Mouse (Mus musculus): ENCODE measurements around the gene Anxa7.

DNA sequence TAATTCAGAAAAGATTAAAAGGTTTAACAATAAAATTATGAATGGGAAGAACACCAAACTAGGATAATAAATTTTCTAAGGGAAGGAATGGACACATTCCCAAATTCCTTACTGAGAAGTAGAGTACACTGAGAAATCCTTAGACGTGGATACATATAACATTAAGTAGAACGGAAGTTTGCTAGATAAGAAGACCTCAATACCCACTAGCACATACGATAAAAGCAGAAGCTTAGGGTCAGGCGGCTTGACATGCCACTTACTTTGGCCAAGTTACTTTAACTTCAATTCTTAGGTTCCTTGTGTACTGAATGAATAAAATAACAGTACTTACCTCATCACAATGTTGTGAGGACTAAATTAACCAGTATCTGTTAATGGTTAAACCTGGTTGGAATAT lies 49.7 kb upstream of the Anxa7 start:
- TF ChIP-seq TBP (conservative IDR thresholded peaks at IDR 0.05; ENCODE audit: low read depth, low read length) = no peak
- TF ChIP-seq SMC3 (IDR thresholded peaks at IDR 0.05; ENCODE audit: low read depth, low read length) = no peak
- no peak for TF ChIP-seq MAX (IDR thresholded peaks at IDR 0.05; ENCODE audit: low read length)
- no peak for TF ChIP-seq POLR2A (IDR thresholded peaks at IDR 0.05; ENCODE audit: low read depth, low read length)
- no peak for TF ChIP-seq TCF12 (IDR thresholded peaks at IDR 0.05; ENCODE audit: low read depth, low read length)
- TF ChIP-seq EP300 (IDR thresholded peaks at IDR 0.05; ENCODE audit: low read length) = no peak
- TF ChIP-seq USF2 (conservative IDR thresholded peaks at IDR 0.05; ENCODE audit: low read depth, low read length) = no peak
- TF ChIP-seq ZMIZ1 (IDR thresholded peaks at IDR 0.05; ENCODE audit: low read depth, low read length) = no peak
- TF ChIP-seq ETS1 (conservative IDR thresholded peaks at IDR 0.05; ENCODE audit: low read depth, low read length) = no peak
- TF ChIP-seq E2F4 (IDR thresholded peaks at IDR 0.05; ENCODE audit: insufficient replicate concordance, low read depth, low read length) = no peak
- no peak for TF ChIP-seq RAD21 (IDR thresholded peaks at IDR 0.05; ENCODE audit: low read depth, low read length)
- TF ChIP-seq CTCF (conservative IDR thresholded peaks at IDR 0.05 in 1 of 2, IDR thresholded peaks at IDR 0.05 in 1 of 2; ENCODE audit: low read depth in 2 of 2, low read length in 2 of 2) = no peak
- TF ChIP-seq POLR2AphosphoS2 (IDR thresholded peaks at IDR 0.05; ENCODE audit: low read depth, low read length) = no peak
- no peak for TF ChIP-seq ZKSCAN1 (IDR thresholded peaks at IDR 0.05; ENCODE audit: borderline replicate concordance, low read depth, low read length)

Measured in CH12.LX (cell line).